Mouse (Mus musculus) embryo, embryonic 9.5 days (tissue): ENCODE data around the gene Banf1.
A peak's percentile ranks its signal among the peaks of the same experiment; 100 is the strongest.
"Not testable (repeated sequence)": the region's sequence is repeated elsewhere in the genome, so short reads cannot be mapped to it uniquely, and the experiment has no call there.

Source experiments
- DNase-seq: peaks from one replicate; pipeline ENCODE4 v3.0.0-alpha.2; 2017; ENCODE audit errors: extremely low spot score

Banf1 gene

DNA sequence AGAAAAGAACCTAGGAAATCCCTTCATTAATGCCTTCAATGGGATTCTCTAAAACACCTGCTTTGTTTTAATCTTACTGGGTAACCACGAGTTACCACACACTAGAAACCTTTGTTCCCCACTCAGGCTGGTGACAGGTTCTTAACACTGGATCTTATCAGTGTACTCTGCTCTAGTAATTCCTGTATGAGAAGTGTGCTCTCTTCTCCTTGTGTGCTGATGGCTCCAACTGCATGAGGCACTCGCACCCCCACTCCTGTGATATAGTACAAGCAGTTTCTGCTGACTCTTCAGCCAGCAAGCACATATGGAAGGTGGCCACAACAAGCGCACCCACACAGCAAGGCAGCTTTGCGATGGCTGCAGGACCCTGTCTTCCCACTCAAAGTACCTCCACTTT, 7.2 kb upstream of the Banf1 start:
- no peak for DNase-seq

DNA sequence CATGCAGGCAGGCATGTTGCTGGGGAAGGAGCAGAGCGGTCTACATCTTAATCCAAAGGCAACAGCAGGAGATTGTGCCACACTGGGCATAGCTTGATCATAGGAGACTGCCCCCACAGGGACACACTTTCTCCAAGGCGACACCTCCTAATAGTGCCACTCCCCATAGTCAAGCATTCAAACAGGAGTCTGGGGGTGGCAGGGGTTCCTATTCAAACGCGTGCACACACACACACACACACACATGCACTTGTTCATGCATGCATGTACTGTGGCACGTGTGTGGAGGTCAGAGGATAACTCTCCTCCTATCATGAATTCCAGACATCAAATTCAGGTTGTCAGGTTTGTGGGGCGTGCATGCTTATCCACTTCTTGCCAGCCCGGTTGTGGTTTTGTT, 5.8 kb upstream of the Banf1 start:
- DNase-seq = no peak

DNA sequence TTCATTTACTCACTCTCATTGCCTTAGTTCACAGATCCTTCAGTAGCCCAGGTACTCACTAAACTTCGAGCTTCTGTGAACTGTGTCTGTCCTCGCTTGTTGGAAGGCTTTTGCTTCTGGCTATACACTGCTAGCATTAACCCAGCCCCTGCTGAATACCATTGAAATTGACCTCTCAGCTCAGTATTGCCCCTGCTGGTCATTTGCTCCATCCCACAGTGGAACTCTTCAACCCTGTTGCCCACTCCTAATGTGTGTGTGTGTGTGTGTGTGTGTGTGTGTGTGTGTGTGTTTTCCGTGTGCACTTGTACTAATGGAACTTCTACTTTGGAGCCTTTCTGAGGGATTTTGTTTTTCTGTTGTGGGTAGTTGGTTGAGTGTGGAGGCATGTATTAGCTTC, 4.0 kb upstream of the Banf1 start:
- DNase-seq = no peak

DNA sequence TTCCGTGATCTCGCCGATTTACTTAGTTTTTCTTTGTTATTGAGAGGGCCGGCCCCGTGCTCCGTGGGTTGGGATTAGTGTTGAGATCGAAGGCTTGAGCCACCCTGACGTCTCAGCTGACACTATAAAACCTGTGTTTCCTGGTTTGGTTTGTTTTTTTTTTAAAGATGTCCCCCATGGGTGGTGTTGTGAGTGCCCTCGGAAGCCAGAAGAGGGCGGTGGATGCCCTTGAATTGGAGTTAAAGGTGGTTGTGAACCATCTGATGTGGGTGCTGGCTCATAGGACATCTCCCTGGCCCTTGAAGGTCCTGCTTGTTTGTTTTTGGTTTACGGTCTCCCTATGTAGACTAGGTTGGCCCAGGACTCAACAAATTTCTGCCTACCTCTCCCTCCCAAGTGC, 487 bp upstream of the Banf1 start:
- DNase-seq = no peak

DNA sequence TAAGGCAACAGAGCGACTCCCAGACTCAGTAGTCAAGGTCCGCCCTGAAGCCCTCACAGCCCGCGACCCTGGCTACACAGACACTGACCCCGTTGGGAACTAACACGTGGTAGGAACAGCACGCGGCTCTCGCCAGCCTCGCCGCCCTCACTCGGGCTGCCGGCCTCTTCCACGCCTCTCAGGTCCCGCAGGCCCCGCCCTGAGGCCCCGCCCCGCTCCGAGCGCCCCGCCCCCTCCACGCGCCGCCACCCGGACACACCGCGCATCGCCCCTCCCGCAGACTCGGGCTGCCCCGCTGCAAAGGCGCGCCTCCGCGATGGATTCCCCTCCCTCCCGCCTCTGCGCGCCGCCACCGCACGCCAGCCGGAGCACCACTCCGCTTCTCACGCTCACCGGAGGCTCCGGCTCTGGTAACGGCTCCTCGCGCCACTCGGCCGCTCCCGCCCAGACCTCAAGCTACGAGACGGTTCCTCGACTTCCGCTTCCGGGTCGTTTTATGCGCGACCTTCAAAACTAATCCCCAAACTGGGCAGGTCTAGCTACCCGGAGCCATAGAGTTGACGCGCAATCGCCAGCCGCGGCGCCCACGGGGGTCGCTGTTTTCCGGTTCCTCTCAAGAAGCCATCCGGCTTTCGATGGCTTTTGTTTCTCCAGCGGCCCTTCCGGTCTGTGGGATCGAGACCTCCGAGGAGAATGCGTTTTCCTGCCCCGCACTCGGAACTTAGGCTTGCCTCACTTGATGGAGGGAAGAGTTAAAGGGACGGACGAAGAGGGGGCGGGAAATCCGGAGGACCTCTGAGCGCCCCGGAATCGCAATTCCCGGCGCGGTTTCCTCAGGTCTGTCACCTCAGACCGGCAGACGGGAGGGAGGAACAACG, 554 bp downstream of the Banf1 start, which contains the start of gene Eif1ad:
TSS of gene Eif1ad (plus strand) at position 567 of the 878 bp plus-strand sequence.
- peak; percentile 98 for DNase-seq

DNA sequence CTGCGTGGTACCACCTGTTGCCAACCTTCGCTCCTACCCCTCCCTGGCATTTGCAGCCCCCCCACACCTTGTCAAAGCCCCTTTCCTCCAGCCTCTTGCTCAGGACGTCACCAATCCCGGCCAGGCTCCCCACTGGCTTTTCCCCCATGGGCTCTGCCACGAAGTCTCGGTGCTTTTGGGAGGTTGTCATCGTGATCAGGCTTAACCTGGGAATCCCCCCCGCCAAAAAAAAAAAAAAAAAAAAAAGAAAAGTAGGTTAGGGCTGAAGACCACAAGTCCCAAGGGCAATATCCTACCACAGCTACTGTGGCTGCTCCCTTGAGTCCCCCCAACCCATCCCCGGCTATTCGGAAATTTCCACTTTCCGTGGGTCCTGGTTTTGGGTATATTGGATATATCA, 1.2 kb downstream of the Banf1 start:
- no peak for DNase-seq

DNA sequence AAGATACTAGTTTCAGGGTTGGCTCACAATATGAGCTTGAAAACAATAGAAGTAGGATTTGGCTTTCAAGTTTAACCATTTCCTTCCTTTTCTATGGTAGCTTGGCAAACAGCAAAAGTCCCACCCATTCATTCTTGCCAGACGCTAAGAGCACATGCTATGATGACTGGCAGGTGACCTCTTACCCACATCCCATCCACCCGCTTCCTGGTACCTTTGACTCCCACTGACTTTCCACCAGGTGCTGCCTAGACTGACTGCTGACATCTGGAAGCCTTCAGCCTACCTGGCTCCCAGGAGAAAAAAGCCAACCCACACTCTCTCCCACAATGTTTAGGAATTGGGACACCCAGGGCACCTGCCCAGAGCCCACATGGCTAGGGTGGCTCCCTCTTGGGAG, 2.8 kb downstream of the Banf1 start:
- no peak for DNase-seq

DNA sequence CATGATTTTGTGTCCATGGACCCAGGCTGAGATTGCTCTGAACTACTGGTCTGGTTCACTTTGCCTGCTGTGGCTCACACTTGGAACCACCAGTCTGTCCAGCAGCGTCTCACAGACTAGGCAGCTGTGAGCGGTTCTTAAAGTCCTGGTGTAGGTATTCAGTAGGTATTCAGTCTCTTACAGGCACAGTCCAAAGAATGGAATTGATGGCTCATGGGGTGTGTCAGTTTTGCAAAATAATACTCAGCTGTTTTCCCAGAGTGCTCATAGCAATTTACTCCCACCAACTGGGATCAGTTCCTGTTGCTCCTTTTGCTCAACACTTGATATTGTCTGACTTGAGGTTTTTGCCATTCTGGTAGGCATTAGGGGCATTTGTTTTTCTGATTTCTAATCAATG, 4.8 kb downstream of the Banf1 start:
- DNase-seq = no peak

DNA sequence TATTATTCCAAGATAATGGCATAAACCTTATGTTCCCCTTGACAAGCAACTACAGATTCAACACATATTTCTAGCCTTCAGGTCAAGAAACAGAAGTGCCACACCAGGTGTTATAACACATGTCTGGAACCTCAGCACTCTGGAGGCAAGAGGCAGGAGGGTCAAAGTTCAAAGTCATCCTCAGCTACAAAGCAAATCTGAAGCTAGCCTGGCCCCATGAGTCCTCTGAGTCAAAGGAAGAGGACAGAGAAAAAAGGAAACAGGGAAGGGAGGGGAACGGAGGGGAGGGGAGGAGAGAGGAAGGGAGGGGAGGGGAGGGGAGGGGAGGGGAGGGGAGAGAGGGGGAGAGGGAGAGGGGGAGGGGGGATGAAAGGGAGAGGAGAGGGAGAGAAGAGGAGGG, 10.9 kb downstream of the Banf1 start:
- DNase-seq = no peak

DNA sequence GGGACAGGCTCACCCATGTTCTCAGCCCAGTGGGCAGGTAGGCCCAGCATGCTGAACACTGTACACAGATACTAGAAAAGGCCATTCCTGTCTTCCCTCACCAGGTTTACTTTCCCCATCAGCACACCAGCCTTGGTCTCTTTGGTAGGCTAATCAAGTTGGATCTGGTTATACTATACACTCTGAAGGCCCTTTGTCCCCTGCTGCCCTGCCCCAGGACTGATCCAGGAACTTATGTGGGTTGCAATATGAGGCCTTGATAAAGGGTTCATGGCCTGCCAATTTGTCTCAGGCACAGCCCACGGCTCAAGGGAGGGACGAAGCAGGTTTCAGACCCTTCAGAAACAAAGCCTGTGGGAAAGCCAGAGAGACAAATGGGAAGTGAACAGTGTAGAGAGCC, 13.4 kb downstream of the Banf1 start:
- DNase-seq = no peak

DNA sequence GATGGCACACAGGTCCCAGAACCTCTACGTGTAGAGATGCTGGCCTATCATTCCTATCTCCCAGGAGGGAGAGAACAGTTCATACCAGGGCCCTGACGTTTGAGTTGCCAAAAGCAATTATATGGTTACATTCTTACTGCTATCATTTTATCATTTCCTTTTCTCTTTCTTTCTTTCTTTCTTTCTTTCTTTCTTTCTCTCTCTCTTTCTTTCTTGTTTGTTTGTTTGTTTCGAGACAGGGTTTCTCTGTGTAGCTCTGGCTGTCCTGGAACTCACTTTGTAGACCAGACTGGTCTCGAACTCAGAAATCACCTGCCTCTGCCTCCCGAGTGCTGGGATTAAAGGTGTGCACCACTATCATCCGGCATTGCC, 17.5 kb downstream of the Banf1 start, which contains the start of gene Cst6:
TSS of gene Cst6 (minus strand) at position 73 of the 372 bp plus-strand sequence.
- not testable (repeated sequence) for DNase-seq

DNA sequence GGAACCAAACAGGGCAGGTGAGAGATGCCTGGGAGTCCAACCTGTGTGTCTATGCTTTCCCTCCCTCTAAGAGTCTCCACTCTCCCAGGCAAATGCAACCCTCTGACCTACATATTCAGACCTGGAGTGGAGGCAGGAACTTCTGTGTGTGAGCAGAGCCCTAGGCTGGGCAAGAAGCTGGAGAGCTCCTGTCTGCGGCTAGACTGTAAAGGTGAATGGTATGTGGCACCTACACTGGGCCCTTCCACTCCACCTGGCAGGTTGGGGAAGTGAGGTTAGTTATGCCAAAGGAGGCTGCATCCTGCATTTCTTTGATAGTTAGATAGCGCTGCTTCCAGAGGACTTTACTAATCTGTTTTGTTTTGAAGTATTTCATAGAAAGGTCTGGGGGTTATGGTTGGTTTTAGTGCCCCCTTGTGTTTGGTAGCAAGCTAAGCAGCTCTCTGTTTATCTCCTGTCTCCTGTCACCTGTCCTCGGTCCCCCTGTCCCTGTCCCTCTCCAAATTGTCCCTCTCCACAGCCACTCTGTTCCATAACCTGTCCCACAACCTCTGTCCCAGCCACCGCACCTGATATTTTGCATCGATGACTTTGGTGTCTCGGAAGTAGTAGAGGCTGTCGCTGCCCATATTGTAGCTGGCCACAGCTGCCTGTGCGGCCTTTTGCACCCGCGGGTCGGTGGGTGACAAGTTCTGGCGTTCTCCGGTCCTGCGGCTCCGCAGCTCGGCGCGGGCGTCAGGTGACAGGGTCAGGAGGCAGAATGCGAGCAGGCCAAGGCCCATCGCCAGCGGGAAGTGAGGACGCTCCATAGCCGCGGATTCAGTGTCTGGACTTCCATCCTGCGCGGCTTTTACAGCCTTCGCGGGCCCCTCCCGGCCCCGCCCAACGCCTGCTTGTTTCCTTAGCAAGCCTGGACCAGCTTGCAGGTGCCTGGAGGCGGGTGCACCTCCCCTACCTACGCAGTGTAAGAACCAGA, 18.2 kb downstream of the Banf1 start:
- peak; percentile 33 for DNase-seq

DNA sequence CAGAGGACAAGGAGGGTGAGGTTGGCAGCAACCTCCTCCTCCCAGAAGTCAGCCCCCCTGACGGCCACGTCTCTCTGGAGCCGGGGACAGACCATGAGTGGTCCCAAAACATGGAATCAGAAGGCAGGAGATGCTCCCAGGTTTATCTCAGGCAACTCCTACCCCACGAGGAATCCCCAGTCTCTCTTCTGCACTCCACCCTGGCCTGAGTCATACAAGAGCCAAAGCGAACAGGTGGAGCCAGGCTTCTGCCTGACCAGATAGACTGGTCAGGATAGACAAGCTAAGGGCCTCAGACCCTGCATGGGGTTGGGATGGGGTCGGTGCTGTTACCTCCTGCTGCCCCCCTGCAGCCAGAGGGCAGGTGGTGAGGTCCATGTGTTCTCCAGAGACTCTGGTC, 18.9 kb downstream of the Banf1 start:
- DNase-seq = no peak

DNA sequence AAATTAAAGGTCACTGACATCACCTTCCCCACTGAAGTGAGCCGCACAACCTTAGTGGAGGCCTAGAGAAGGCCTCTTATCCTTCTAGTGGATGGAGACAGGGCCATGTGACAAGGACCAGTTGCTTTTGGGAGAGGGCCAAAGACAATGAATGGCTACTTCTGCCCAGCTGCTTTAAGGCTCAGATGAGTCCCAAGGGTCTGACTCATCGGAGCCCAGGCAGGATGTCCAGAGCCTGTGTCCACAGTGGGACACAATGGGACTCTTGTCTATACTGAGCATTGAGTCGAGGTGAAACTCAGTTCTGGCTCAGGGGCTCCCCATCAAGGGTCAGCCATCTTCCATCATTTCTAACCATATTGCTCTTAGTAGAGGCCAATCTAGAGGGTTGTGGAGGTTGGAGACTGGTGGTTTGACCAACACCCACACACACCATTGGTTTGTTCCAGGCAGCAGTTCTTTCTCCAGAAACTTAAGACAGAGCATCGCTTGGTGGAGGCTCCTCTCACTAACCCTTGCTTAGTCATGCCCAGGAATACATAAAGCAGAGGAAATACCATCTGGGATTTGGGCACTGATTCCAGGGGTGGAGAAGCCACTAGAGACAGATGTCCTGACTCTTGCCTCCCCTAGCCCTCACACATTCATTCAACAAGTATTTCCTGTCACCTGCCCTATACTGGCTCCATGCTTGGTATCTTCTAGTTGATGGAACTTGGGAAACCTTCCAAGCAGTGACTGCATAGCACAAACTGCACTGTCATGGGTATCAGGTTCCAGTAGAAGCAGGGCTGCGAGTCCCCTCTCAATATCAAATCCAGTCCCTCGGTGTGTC, 21.5 kb downstream of the Banf1 start:
- no peak for DNase-seq

DNA sequence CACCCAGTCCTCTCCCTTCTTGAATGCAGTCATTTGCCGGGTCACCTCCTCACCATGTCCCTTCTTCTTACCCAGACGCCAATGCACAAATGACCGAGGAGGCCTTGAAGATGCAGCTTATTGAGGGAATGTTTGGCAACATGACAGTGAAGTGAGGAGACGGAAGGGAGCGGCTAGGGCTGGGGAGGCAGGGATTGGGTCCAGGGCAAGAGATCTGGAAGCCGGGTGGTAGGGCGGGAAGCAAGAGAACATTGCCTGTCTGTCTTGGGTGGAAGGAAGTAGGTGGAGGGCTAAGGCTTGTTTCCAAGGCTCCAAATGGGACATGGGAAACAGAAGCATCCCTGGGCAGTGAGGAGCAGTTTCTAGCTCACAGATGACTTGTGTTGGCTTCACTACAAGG, 25.6 kb downstream of the Banf1 start:
- DNase-seq = no peak

DNA sequence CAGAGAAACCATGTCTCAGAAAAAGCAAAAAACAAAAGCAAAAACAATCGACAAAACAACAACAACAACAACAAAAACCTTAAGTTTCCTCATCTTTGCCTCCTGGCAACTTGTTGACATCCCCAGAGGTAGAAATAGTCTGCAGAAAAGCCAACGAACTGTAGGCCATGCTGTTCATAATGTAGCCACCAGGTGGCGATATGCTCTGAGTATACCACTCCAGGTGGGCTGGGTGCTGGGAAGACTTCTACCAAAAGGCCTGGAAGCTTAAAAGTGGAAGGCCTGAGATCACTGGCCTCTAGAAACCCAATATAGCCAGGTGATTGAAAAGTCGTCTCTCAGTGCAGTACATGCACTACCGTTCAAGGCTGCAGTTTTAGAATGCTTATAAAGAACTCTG, 29.0 kb downstream of the Banf1 start:
- peak; percentile 64 for DNase-seq

DNA sequence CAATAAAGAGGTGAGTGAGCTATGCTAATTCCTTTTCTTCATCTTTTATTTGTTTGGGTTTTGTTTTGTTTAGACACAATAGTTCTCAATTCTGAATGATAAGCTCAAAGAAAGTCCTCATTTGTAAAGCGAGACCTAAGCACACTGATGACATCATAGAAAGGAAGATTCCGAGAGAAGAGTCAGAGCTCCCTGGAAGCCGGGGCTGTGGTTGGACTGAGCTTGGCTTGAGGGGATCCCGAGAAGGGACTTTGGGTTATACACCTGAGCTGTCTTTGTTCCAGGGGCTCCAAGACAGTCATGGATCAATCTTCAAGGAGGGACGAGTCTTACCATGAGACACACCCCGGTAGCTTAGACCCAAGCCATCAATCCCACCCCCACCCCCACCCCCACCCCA, 31.5 kb downstream of the Banf1 start, which contains the start of gene Catsper1:
TSS of gene Catsper1 (plus strand) at position 301 of the 400 bp plus-strand sequence.
- DNase-seq = no peak

DNA sequence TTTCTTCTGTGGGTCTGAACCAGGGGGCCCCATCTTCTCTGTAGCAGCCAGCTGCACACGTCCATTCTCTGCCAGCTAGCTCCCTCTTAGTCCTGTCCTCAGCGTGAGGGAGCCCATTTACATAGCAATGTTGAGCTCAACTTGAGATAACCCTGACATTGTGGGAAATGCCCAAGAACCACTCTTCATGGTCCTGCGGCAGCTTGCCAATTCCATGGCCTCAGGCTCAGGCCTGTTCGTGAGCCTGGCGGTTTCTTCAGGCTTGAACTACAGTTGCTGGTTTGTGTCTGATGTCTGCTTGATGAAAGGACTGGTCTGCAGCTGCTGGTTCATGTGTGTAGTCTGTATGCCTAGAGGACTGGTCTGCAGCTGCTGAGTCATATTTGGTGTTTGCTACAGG, 32.2 kb downstream of the Banf1 start:
- DNase-seq = no peak

DNA sequence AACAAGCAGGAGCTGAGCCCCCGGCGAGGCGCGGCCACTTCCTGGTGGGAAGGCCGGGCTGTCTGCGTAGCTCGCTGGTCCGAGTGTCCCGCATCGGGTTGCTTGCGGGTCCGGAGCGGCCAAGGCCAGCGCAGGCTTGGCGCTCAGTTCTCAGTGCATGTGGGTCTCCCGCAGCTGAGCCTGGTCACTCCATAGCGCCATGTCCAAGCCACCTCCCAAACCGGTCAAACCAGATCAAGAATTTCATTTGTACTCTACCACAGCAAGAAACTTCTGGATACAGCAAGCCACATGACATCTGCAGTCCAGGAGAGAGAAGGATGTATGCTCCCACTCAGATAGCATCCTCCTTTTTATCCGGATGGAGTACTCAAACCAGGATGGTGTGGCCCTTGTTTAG, 39.0 kb downstream of the Banf1 start:
- DNase-seq = no peak

DNA sequence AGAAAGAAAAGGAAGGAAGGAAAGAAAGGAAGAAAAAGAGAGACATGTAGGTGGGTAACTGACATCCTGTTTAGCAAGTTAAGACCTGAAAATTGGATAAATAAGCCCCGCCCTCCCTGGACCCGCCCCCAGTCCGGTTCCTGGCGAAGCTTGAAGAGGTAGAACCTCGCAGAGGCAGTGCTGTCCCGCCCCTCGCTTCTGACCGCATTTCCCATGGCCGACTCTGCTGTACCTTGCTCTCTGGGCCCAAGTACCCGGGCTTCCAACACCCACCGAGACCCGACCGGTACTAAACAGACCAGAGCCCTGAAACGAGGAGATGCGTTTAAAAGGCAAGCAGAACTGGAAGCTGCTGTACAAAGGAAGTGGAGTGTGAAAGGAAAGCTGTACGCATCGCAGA, 43.2 kb downstream of the Banf1 start:
- DNase-seq = no peak
